Mouse (Mus musculus) regulatory T cell (primary cell): ENCODE data around the gene Usp46.
"Not testable (repeated sequence)": the region's sequence is repeated elsewhere in the genome, so short reads cannot be mapped to it uniquely, and the experiment has no call there.

Source experiments
- in situ Hi-C: fragments of 300-600 bp; cut with MboI, MseI; formaldehyde crosslinking; loops from one replicate; pipeline ENCODE4 v1.15.1; 2025; ENCODE audit warnings: high pct_unique_total_duplicates

Usp46 gene

DNA sequence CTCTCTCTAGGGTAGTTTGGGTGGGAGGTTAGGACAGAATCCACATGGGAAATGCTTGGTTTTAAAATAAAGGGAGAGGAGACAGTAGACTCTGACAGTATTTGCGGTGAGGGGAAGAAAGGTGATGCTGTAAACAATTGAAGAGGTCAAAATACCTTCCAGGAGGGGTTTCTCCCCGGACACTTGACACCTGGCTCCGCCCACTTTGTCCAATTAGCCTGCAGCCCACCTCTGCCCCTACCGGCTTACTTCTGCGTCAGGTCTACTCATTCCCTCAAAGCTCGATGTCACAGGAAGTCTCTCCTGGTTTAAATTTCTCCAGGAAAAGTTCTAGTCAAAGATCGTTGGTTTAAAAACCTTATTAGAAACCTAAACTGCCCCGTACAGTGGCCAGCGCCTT is 8.5 kb upstream of the Usp46 start:
- in situ Hi-C loops, result no loop called here

- in situ Hi-C loops, result not testable (repeated sequence)
Observed at GRCm38 (mm10) chr5:74070564-74070963, 2.3 kb upstream of the Usp46 start.

- in situ Hi-C loops, result no loop called here
Observed at GRCm38 (mm10) chr5:74068714-74069321, 587 bp upstream of the Usp46 start.

DNA sequence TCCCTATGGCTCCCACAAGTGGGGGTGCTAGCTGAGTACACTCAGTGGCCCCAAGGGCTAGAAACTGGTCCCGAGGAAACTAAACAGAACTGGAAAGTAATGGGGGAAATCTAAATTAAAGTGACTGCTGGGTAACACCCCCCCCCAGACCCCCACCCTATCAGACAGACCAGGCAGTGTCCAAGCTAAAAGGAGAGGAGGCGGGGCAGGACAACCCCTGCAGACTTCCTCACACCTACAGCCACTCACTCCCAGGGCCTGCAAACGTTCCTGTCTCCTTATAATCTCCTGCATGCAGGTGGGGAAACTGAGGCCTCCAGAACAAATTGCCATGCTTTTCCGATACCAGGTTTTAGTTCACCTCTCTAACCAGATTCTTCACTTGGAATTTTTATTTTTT is 885 bp downstream of the Usp46 start:
- in situ Hi-C loops, result no loop called here

- in situ Hi-C loops, result no loop called here
Observed at GRCm38 (mm10) chr5:74066416-74067115, 1.7 kb downstream of the Usp46 start.

DNA sequence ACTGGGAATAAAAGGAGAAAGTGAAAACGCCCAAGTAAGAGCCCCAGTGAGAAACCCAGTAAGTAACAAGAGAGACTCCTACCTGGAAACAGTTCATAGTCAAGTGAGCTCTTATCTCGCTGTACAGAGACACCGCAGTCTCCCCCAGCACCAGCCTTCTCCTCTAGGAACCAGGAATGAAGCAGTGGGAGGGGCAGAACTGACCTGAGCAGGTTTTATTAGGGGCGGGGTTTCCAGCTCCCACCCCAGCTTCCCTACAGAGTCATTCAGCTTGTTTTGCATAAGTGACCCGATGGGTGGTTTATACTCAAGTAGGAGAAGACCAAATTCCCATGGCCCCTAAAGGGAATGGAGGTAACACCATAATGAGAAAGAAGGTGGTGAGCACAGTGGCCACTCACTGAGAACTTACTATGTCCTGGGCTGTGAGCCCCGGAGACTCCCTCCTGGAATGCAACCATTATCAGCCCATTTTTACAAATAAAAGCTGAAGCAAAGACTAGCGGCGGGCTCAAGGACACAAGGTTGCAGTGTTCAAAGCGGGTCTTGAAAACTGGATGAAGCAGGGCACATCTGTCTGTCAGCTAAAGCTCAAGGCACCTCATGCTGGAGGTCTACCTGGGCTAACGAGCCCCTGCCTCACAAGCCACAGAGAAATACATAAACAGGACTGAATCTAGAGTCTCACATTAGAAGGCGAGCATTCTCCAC is 2.5 kb downstream of the Usp46 start:
- in situ Hi-C loops, result no loop called here

DNA sequence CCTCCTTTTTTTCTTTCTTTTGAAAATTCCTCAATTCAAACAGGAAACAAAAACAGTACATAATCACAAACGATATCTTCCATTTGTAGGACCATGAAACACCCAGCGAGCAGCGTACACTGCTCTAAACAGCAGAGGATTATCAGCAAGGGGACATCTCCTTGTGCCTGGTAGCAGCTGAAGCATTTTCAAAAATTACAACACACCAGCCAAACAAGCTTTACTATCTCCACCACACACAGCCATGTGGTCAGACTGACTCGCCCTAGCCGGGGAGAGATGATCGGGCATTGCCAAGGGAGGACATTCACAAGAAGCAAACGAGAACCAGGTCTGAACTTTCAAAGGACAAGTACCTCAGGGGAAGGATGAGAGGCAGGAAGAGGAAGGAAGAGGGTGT is 3.4 kb downstream of the Usp46 start:
- in situ Hi-C loops, result no loop called here

- in situ Hi-C loops, result no loop called here
Observed at GRCm38 (mm10) chr5:74063226-74063747, 4.9 kb downstream of the Usp46 start.

DNA sequence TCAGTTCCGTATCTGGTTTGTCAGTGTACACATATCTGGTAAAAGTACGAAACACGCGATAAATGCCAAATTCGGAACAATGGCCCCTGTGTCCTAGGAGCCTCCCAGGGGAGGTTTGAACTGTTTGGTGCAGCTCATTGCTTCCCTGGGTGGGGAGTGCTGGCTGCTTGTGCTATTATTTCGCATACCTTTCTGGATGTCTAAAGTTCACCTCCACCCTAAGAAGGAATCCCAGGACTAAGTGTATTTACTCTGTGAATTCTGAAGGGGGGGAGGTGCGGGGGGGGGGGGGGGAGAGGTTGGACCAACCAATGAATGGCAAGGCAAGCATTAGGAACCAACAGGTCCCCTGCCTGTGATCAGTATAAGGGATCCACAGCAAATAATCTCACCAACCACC is 6.0 kb downstream of the Usp46 start:
- in situ Hi-C loops, result no loop called here

DNA sequence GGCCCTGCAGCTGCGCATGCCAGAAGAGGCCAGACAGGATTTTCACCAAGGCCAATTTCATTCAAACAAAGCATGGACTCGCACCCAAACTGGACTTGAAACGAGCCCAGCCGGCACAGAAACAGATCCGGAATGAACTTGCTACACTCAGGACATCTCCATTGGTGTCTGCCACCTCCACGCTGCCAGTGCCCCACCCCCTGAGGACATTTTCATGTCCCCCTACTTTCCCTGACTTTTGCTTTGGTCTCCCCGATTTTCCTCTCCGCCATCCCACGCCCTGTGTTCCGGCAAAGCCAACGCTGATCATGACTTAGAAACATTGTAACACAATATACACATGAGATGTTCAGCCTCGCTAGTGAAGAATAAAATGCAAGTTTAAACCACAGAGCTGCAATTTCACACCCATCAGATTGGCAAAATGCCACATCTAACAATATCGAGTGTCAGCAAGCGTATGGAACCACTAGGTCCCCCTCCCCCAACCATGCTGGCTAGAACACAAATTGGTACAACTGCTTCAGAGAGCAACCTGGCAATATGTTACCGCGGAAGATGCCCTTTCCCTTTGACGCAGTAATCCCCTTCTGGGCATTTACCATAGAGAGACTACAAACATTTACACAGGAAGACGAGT is 6.7 kb downstream of the Usp46 start:
- in situ Hi-C loops, result no loop called here

DNA sequence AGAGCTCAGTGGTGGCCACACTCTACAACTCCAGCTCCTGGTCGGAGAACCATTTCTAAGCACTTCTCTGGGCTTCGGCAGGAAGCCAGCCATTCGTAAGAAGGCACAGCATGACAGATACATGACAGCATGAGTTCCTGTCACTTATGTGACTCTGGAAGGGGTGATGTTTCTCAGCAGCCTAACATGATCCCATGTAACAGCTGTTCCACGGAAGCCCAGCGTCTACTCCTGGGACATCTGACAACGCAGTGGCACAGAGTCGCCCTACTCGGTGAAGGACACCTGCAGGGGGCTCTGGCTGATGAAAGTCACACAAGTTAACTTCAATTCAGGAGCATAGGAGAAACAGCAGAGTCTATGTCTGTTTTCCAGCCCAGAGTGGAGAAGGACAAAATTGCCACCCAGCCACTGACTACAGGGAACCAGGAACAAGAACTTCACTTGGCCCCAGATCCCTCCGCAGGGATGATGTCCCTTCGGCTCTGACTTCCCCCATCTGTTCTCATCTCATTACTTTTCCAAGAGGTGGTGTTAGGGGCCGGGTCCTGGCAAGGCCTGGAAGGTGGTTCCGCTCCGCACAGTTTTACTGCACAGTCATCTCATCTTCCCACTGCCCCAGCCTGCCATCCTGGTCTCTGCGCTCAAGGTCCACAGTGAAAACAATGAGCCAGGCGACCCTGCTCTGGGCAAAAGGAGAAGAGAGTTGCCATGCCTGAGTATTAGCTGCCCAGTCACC is 15.9 kb downstream of the Usp46 start:
- in situ Hi-C loops, result no loop called here

DNA sequence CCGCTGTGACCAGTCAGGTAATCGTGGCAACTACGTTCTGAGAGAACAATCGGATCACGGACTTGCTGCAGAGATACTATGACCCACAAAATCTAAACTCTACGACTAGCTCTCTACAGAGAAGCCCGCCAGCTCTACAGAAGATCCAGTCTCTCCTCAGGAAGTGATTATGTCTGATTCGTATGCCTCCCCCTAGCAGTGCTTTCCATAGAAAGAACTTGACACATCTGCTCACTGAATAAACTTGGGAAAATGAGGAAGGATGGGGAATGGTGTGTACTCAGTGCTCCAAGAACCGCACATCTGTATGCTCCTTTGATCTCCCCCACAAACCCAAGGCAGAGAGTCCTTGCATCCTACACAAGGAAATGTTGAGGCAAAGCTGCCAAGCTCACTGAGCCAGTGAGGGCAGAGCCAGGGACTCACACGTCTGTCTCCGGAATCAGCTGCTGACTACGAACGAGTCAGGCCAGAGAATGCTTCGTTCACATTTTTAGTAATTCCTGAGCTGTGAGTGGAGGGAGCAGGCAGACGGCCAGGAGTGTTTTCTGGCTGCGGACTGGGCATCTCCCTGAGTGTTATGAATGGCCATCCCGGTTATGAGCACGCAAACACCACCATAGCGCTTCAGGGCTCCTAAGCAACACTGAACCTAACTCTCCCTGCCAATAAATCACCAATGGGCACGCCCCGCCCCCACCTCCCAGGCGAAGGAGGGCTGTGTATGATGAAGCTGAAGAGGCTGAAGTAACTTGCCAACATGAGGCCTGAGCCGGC is 16.6 kb downstream of the Usp46 start:
- in situ Hi-C loops, result no loop called here

GRCm38 (mm10) chr5:74050903-74051302 is 17.3 kb downstream of the Usp46 start:
- in situ Hi-C loops, result no loop called here

DNA sequence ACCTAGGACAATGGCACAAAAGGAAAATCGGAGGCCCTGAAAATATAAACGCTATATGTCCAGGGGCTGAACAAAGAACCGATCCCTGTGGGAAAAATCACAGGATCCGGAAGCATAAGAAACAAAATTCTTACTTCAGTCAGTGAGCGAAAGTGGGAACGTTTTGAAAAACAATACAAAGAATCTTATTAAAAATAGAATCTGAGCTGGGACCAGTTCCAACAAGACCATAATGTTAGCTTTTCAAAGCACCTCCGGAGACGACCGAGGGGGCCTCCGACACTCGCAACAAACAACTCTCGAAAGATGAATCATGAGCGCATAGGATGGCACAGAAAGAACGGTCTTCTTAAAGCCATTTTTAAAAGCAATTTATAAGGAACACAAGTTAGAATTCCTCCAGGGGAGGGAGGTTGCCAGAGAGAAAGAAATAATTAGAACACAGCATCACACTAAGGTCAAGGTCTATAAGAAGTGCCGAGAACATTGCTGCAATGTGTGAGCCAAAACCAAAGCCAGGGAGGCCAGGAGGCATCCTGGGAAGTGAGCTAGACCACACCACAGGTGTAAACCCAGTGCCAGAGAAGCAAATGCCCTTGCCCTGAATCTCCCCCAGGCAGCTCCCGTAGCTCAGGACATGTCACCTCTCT is 19.3 kb downstream of the Usp46 start:
- in situ Hi-C loops, result no loop called here

DNA sequence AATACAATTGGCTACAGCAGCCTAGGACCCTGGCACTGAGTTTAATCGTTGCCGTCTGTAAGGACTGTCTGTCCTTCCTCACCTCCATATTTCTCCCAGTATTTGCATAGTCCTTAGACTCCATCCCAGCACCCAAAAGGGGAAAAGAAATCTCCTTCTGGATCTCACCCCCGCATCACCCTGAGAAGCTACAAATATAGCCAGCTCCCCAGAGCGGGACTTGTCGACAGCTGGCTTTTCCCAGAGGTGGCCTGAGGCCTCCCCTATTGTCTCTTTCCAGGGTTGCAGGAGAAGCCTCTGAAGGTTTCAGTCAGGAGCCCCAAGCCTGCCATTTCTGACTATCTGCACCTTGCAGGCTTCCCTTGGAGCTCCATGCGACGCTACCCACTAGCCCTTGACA is 23.6 kb downstream of the Usp46 start:
- in situ Hi-C loops, result no loop called here

- in situ Hi-C loops, result no loop called here
Observed at GRCm38 (mm10) chr5:74042796-74043340, 25.4 kb downstream of the Usp46 start.

GRCm38 (mm10) chr5:74040541-74040940 is 27.7 kb downstream of the Usp46 start:
- in situ Hi-C loops, result no loop called here

DNA sequence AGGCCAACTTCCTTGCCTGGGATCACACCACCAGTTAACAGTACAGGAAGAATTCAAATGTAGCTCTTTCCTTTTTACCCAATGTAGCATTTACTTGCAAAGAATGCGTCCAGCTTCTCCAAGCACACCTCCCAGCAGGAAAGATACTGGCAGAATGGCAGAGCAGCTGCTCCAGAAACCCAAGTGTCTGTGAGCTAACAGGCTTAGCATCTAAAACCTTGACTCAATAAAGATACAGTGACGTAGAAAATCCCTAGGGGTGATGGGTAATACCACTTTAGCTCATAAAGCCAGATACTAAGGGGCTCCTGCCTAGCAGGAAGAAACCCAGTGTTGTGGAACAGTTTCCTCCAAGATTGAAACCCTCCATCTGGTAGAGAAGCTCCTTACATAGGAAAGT is 32.8 kb downstream of the Usp46 start:
- in situ Hi-C loops, result no loop called here

- in situ Hi-C loops, result no loop called here
Observed at GRCm38 (mm10) chr5:74034177-74034576, 34.1 kb downstream of the Usp46 start.

DNA sequence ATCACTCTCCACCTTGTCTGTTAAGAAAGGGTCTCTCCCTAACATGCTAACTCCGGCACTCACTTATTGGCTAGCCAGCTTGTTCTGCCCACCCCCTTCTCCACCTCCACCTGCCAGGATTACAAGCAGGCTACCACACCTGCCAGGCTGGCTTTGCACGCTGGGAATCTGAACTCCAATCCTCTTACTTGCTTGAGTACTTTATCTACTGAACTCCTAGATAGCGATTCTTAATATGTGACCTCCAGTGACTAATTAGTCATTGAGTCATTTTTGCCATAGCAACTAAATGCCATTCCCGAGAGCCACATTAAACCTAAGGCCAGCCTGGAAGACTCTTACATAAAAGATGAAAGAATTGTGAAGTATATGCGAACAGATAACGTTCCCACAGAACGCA is 38.4 kb downstream of the Usp46 start:
- in situ Hi-C loops, result no loop called here
